Mouse (Mus musculus): ENCODE data around the gene Anxa10.

Anxa10 gene

DNA sequence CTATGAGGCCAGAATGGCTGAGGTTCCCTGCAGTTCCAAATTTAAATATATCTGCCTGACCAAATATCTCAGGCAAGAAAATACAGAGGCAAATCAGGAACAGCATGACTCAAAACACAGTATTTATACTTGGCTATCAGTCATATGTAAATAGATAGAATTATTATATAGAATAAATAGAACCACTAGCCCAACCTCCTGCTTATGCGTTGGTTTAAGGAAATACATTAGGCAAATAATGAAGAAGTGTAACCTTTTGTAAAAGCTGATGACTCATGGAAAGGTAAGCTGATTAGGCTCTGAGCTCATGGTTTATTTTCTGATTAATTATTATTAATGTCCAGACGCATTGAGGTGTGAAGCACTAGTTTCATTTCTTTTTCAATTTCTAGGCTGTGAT, at the start of gene Anxa10:
Gene Anxa10 (minus strand): TSS at position 53 of the 400 bp plus-strand sequence.
- ChIA-PET CTCF (no interaction called here), POLR2A (no interaction called here)

DNA sequence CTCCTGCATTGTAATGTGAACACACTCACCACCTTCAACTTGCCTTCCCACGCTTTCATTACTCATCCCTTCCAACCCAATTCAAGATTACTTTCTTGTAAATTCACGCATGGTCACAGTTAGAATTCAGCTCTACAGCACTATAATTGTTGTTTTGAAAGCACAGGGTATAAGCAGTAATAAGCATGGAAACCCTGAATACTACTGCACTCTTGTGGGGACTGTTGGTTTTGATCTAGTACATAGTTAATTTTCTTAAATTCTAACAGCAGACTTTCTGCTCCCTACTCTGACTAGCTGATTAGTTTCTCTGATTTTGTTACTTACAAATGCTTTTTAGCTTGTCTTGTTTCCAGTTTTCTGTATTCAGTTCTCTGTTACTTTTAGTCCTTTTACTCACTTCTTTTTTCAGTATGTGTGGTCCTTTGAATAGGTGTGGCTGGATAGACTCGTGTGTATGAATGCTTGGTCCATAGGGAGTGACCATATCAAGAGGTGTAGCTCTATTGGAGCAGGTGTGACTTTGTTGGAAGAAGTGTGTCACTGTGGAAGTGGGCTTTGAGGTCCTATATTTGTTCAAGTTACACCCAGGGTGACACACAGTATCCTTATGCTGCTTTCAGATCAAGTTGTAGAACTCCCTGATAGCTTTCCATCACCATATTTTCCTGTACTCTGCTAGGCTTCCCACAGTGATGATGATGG, 9.9 kb upstream of the Anxa10 start:
- CTCF ChIA-PET: no interaction called here

DNA sequence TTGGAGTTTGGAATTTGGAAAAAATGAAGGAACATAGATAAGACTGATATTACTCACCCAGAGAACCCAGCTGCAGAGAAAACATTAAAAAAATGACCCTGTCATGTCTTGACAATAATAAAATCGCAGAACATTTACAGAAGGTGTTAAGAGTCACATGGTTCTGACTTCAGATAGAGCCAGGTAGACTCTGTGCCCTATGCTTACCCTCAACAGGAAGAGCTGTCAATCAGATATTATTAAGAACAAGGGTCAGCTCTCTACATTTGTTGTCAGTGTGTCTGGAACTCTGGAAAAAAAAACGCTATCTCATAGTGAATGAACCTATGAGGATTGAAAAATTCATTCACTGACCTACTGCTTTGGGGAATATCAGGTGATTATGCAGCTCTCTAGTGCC, 25.7 kb downstream of the Anxa10 start:
- ChIA-PET CTCF (no interaction called here), POLR2A (no interaction called here)

More for the DNA sequence above, 9.9 kb upstream of the Anxa10 start:
- POLR2A ChIA-PET: no interaction called here

DNA sequence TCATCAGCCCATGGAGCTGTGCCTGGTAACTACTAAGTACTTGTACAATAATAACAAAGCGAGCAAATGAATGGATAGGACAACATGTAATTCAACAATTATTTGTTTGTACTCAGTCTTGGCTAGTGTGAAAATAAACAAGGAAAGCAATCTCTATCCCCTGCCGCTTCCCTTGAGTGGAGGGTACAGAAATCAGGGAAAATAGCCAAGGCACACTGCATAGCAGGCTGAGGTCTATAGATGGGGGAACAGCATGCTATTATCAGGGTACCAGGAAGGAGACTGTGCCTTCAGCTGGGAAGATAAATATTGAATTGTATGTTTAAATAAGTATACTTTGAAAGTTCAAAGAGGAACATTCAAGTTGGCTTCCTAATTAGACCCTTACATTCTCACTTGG, 41.1 kb downstream of the Anxa10 start:
- CTCF ChIA-PET: interaction anchor here in 1 of 4 experiments (0.6 kb wide), 1 partner anchor 206 kb away, joined by 3 read pairs; no protein-coding TSS in a partner anchor
- POLR2A ChIA-PET: interaction anchor here in 1 of 4 experiments (1.2 kb wide), 1 partner anchor 10 kb away, joined by 3 read pairs; no protein-coding TSS in a partner anchor

DNA sequence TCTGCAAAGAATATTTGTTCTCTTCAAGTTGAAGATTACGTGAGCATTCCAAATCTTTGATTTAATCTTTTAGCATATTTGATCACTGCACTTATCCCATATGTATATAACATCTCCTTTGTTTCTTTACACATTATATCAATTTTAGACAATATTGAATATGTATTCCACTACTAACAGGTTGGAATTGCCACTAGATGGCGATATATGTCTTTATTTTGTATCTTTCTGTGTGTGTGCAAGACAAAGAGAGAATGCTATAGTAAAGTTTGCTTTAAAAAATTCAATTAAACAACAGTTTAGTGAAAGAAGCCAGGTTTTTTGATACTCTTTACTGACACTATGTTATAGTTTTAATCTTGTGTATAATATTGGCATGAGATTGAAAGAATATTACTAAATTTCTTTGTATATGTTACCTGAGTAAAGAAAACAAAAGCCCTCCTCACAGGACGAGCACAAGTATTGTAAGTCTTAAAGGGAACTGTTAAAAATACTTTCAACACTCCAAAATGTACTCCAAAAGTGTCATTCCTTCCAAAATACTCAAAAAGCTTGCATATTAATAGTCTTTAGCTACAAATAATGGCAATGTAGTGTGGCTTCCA, 42.7 kb downstream of the Anxa10 start:
- POLR2A ChIA-PET: no interaction called here
- CTCF ChIA-PET: no interaction called here

DNA sequence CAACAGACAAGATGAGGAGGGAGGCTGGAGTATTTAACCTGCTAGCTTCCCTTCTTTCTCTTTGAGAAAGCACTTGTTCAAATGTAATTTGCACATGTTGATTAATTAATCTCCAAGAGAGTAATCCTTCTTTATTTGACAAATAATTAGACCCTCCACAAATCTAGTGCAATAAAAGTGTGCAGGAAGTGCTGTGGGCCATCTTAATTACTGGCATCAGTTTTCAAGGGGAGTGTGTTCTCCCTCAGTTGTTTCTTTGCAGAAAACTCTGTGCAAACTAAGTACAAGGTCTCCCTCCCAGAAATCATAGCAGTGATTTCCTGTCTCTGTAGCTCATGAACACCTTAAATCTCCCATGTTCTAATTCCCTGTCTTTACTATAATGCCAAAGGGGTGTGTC, 54.6 kb downstream of the Anxa10 start:
- CTCF ChIA-PET: interaction anchor here in 1 of 4 experiments (0.6 kb wide), 1 partner anchor 186 kb away, joined by 3 read pairs; no protein-coding TSS in a partner anchor
- POLR2A ChIA-PET: interaction anchor here in 1 of 4 experiments (0.6 kb wide), 1 partner anchor 225 kb away, joined by 3 read pairs; no protein-coding TSS in a partner anchor

DNA sequence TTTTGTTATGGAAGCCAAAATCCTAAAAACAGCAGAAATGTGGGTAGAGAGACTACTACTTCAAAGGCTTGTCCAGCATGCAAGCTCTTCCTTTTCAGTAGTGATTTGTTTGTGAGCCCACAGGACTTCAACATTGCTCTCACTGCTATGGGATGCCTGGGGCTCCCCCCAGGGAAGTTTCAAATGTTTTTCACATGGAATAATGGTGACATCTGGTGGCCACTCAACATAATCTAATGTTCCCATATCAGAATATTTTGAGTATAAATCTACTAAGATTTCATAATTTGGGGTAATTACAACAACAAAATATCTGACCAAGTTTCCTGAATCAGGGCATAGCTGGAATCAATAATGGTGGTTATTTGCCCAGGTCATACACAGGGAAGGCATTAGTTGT, 62.6 kb downstream of the Anxa10 start:
- ChIA-PET POLR2A (no interaction called here), CTCF (no interaction called here)

DNA sequence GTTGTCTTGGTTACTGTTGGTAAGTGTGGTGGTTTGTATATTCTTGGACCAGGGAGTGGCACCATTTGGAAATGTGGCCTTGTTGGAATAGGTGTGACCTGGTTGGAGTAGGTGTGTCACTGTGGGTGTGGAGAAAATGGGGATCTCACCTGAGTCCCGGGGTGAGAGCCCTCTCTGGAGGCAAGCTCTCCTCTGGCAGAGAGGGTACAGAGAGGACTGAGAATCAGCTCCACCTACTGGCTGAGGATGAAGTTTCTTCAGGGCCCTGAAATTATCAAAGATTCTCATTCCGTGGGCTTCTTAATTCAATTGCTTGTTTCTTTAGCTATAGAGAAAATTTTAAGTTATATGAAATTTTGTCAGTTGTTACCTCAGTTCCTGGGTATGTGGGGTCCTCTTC, 76.1 kb downstream of the Anxa10 start:
- ChIA-PET POLR2A (no interaction called here), CTCF (interaction anchor here in 1 of 4 experiments (0.6 to 1.7 kb wide), 6 partner anchors 12 to 173 kb away, joined by 3 to 5 read pairs (median 4); no protein-coding TSS in a partner anchor)

DNA sequence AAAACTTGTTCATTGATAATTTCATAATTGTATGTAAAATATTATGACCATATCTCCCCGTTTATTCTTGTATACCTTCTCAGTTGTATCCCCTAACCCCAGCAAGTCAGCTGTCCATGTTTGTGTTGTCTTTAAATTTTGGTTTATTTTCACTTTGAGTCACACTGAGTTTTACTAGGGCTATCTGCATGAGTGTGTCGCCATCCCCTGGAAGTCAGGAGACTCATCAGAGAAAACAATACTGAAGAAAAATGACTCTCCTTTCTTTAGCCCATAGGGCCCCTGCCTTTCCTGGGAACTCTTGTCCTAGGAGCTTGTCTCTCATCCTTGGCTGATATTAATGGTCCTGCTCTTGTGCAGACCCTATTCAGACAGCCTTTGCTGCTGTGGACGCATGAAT, 88.6 kb downstream of the Anxa10 start:
- ChIA-PET CTCF (interaction anchor here in 2 of 4 experiments (0.6 to 1.1 kb wide), 2 partner anchors 13 to 240 kb away, joined by 5 to 6 read pairs; no protein-coding TSS in a partner anchor), POLR2A (no interaction called here)

DNA sequence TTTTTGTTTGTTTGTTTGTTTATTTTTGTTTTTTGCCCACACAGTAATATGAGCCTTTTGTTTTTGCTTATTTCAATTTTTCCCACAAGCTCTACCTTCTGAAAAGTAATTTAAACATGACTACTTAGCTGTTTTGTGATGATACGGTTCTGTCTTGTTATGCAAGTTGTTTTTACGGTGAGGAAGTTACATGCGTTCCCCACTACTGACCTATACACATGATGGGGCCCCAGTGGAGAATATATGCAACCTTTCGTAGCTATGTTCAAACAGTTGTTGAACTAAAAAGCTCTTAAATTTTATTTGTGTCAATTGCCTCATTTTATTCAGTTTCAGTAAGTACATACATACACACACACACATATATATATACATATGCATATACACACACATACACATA, 108.4 kb downstream of the Anxa10 start:
- ChIA-PET POLR2A (no interaction called here), CTCF (no interaction called here)

DNA sequence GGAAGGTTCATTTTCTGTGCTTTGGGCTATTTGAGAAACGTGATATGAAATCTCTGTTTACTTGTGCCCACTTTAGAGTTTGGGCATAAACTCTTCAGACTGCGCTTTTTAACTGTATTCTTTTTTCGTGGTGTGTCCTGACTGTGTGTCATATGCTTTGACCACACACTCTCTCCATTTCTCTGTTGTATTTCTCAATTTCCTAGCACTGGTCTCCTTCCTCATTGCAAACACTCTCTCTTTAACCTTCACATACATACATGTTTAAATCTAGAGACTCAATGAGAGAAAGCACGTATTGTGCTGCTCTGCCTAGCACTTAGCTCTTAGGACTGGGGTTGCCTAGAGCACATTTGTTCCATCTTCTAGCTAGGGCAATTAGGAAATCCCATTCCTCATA, 108.8 kb downstream of the Anxa10 start:
- CTCF ChIA-PET: no interaction called here

More for the DNA sequence above, 108.8 kb downstream of the Anxa10 start:
- POLR2A ChIA-PET: no interaction called here

Data from embryonic stem cell, embryonic (primary cell).